Mouse (Mus musculus) gastrocnemius, adult 18-20 months (tissue): ENCODE measurements around the gene Arv1. TPM values are rescaled to one million over a fixed set of nuclear protein-coding genes. Genes with fewer than 3 reads are reported as not detected.

Source experiments
- DNase-seq: peaks from one replicate; pipeline ENCODE4 v3.0.0; 2021; ENCODE audit warnings: low spot score
- total RNA-seq, 2 experiments: library from RNA; stranded (reverse); gene quantifications; 2 replicates each; pipeline ENCODE4 v1.2.3; 2021

The Arv1 gene
- total RNA-seq, 2 experiments from 2014 or later: 2.6 to 3.1 TPM

GRCm38 (mm10) chr8:124720938-124721861 lies 739 bp upstream of the Arv1 start:
- DNase-seq: peak; percentile 20

- no peak for DNase-seq
These were observed 2.4 kb downstream of the Arv1 start for GRCm38 (mm10) chr8:124724301-124724700.

GRCm38 (mm10) chr8:124732828-124733227 lies 10.9 kb downstream of the Arv1 start:
- no peak for DNase-seq

GRCm38 (mm10) chr8:124735371-124735911 lies 13.5 kb downstream of the Arv1 start:
- DNase-seq: no peak

GRCm38 (mm10) chr8:124739268-124739667 lies 17.3 kb downstream of the Arv1 start:
- no peak for DNase-seq

- DNase-seq: no peak
These were observed 24.7 kb downstream of the Arv1 start for GRCm38 (mm10) chr8:124746661-124747060.

- DNase-seq: no peak
These were observed 29.3 kb downstream of the Arv1 start for GRCm38 (mm10) chr8:124751191-124751590.

- DNase-seq: peak; percentile 25
These were observed 29.8 kb downstream of the Arv1 start, which contains the start of gene Fam89a for GRCm38 (mm10) chr8:124751709-124752173. TSS of gene Fam89a (minus strand) at chr8:124751832.

GRCm38 (mm10) chr8:124752325-124752862 lies 30.5 kb downstream of the Arv1 start:
- DNase-seq: no peak

- DNase-seq: no peak
These were observed 32.3 kb downstream of the Arv1 start for GRCm38 (mm10) chr8:124754101-124754791.

- no peak for DNase-seq
These were observed 32.9 kb downstream of the Arv1 start for GRCm38 (mm10) chr8:124754792-124755190.

- DNase-seq: no peak
These were observed 33.5 kb downstream of the Arv1 start for GRCm38 (mm10) chr8:124755481-124755880.

GRCm38 (mm10) chr8:124756153-124756552 lies 34.2 kb downstream of the Arv1 start:
- no peak for DNase-seq

GRCm38 (mm10) chr8:124756601-124757000 lies 34.7 kb downstream of the Arv1 start:
- no peak for DNase-seq

- DNase-seq: no peak
These were observed 36.6 kb downstream of the Arv1 start for GRCm38 (mm10) chr8:124758544-124758943.

GRCm38 (mm10) chr8:124763061-124763460 lies 41.1 kb downstream of the Arv1 start:
- no peak for DNase-seq

GRCm38 (mm10) chr8:124772389-124772788 lies 50.5 kb downstream of the Arv1 start:
- no peak for DNase-seq

- peak; percentile 51 for DNase-seq
These were observed 53.8 kb downstream of the Arv1 start for GRCm38 (mm10) chr8:124775695-124776094.

- DNase-seq: peak; percentile 68
These were observed 58.3 kb downstream of the Arv1 start for GRCm38 (mm10) chr8:124780236-124780635.

- DNase-seq: peak; percentile 33
These were observed 60.5 kb downstream of the Arv1 start for GRCm38 (mm10) chr8:124782431-124782830.

- DNase-seq: no peak
These were observed 61.3 kb downstream of the Arv1 start for GRCm38 (mm10) chr8:124783228-124783627.
